ENCODE assay signal across 10 mouse cellular contexts in the genomic region with DNA sequence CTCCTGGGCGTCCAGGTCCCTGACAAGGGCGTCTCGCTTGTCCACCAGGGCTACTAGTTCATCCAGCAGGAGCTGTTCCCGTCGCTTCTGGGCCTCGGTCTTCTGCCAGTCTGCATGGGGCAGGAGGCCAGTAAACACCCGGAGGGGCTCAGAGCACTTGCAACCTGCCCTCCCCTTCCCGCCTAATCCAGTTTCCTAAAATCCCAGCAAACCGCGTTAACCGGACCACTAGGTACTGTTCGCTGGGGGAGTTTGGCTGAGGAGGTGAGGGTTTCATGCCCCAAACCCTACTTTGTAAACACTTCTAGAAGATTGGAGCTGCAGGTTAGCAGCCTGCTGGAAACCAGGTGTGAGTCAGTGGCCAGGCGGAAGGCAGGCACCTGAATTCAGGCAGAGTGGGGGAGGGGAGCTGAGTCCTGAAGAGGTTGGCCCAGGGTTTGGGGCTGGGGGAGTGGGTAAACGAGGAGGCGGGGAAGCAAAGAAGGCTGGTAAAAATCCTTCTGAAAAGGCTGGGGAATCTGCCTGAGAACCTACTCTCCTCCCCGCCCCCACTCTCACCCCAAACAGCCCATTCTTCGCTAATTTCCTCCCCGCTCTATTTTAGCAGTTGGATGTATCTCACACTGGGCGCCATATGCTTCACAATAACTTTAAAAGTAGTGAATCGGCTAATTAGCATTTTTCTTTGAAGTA. TPM values are rescaled to one million over a fixed set of nuclear protein-coding genes. Genes with fewer than 3 reads are reported as not detected.
DNase-seq lines count a peak whose midpoint lies in the region; ATAC-seq and TF ChIP-seq lines count a peak whose summit lies in the region.
"Had no signal": no experiment of that assay in that cellular context is flagged by ENCODE, and none has a peak within 500 bp of the region (broad histone marks: within the 10 kb centered on the region; RNA-seq: fewer than 3 reads in every experiment).

No protein-coding gene starts in this region.

- no peak for TF ChIP-seq EP300 in stomach, postnatal 0 days (optimal IDR thresholded peaks at IDR 0.05)

- peak overlapping the region; percentile 51 for H3K4me3 ChIP-seq in heart, embryonic 10.5 days
- H3K4me3 ChIP-seq in hindbrain, embryonic 13.5 days, result no peak overlapping the region
- no peak overlapping the region for H3K4me3 ChIP-seq in stomach, postnatal 0 days (ENCODE audit: low read depth, low read length)

- peak; percentile 76 for DNase-seq in heart, embryonic 10.5 days (ENCODE audit: low spot score)
- DNase-seq in heart, adult 8-10 months (ENCODE audit: low spot score), result no peak
- DNase-seq in right cerebral cortex, postnatal 4 days, result peak; percentile 26
- no peak for DNase-seq in right cerebral cortex, adult 18-20 months
- DNase-seq in stomach, postnatal 0 days (ENCODE audit: low spot score), result peak; percentile 51
- DNase-seq in adrenal gland, postnatal 25 days, result no peak
- DNase-seq in spleen, postnatal 4 days (ENCODE audit: low spot score in 2 of 2), result no peak
- DNase-seq: kidney, adult 8-10 months; thymus, adult 2 months had no signal

- H3K36me3 ChIP-seq in heart, embryonic 10.5 days, result no peaks in the 10 kb centered on the region
- no peaks in the 10 kb centered on the region for H3K36me3 ChIP-seq in hindbrain, embryonic 13.5 days
- no peaks in the 10 kb centered on the region for H3K36me3 ChIP-seq in stomach, postnatal 0 days (ENCODE audit: control insufficient read depth, insufficient read depth, low read length)

- WGBS in heart, embryonic 10.5 days, result 3% methylated on average over 20 of the region's 20 CpGs
- WGBS in hindbrain, embryonic 13.5 days, result 6% methylated on average over 20 of the region's 20 CpGs
- WGBS in stomach, postnatal 0 days, result 50% methylated on average over 20 of the region's 20 CpGs

- no peak for ATAC-seq in hindbrain, embryonic 13.5 days (ENCODE audit: low FRiP score)
- ATAC-seq in stomach, postnatal 0 days (ENCODE audit: low FRiP score, low TSS enrichment), result peak; percentile 46

- H3K27me3 ChIP-seq in heart, embryonic 10.5 days (ENCODE audit: insufficient read depth, poor library complexity, severe bottlenecking), result peaks cover 55% of the 10 kb centered on the region
- peaks cover 83% of the 10 kb centered on the region for H3K27me3 ChIP-seq in hindbrain, embryonic 13.5 days
- H3K27me3 ChIP-seq in stomach, postnatal 0 days (ENCODE audit: control insufficient read depth, insufficient read depth, low read length), result peaks cover 16% of the 10 kb centered on the region; the same call in 1 of the 2 replicates

- H3K4me2 ChIP-seq in hindbrain, embryonic 13.5 days, result peak overlapping the region; percentile 30
- no peak overlapping the region for H3K4me2 ChIP-seq in stomach, postnatal 0 days (replicated peaks; ENCODE audit: low read depth)

- no peak for TF ChIP-seq CTCF in stomach, postnatal 0 days (IDR thresholded peaks at IDR 0.05; ENCODE audit: low read depth)

- H3K27ac ChIP-seq in heart, embryonic 10.5 days, result no peak overlapping the region
- 0 out of 2 replicates have a peak overlapping the region, but pooled peaks have one; percentile 30 for H3K27ac ChIP-seq in hindbrain, embryonic 13.5 days
- H3K27ac ChIP-seq in stomach, postnatal 0 days (replicated peaks), result no peak overlapping the region

- no peaks in the 10 kb centered on the region for H3K9me3 ChIP-seq in heart, embryonic 10.5 days
- H3K9me3 ChIP-seq in hindbrain, embryonic 13.5 days, result no peaks in the 10 kb centered on the region
- H3K9me3 ChIP-seq in stomach, postnatal 0 days (ENCODE audit: control insufficient read depth, low read length), result no peaks in the 10 kb centered on the region

- no peak overlapping the region for H3K9ac ChIP-seq in hindbrain, embryonic 13.5 days
- no peak overlapping the region for H3K9ac ChIP-seq in stomach, postnatal 0 days (ENCODE audit: low read length)

- H3K4me1 ChIP-seq in heart, embryonic 10.5 days, result peaks cover 40% of the 10 kb centered on the region
- peaks cover 20% of the 10 kb centered on the region for H3K4me1 ChIP-seq in hindbrain, embryonic 13.5 days (replicated peaks)
- 0 out of 2 replicates have a peak, but pooled peaks cover 3% of the 10 kb centered on the region for H3K4me1 ChIP-seq in stomach, postnatal 0 days (replicated peaks; ENCODE audit: control insufficient read depth, insufficient read depth)

RNA-seq across cellular contexts. Expression of gene Otx1, which starts 4.5 kb away (rescaled TPM):
- 0.12 and 0.33 TPM in 2 replicates for polyA plus RNA-seq in heart, embryonic 10.5 days (2016; fragmentation: Nextera tagmentation; extraction: Ambion mirVana)
- total RNA-seq in heart, adult 8-10 months (2022), result not detected
- polyA plus RNA-seq in hindbrain, embryonic 13.5 days (2015; fragmentation: Nextera tagmentation; extraction: Ambion mirVana), result 1.6 and 2.1 TPM in 2 replicates
- polyA plus RNA-seq in stomach, postnatal 0 days (2015; fragmentation: Nextera tagmentation; extraction: Ambion mirVana), result 0.02 TPM in 1 of 2 replicates, not detected in the other
- not detected in 2 replicates for total RNA-seq in adrenal gland, postnatal 25 days (2021)

Comparison
In these comparisons a context has a peak if more than half of its experiments do, and no peak if none do; other contexts are left out.
1. DNase-seq: peak in heart, embryonic 10.5 days (single experiment), right cerebral cortex, postnatal 4 days (single experiment) and stomach, postnatal 0 days (single experiment); none in heart, adult 8-10 months (single experiment), right cerebral cortex, adult 18-20 months (single experiment), adrenal gland, postnatal 25 days (single experiment) and spleen, postnatal 4 days (0 of 2).